Mouse (Mus musculus): Measurements from ENCODE around the gene 5730522E02Rik. TPM values are rescaled to one million over a fixed set of nuclear protein-coding genes. Genes with fewer than 3 reads are reported as not detected.

The 5730522E02Rik gene
- total RNA-seq, 1 experiment from 2014 or later = not detected

DNA sequence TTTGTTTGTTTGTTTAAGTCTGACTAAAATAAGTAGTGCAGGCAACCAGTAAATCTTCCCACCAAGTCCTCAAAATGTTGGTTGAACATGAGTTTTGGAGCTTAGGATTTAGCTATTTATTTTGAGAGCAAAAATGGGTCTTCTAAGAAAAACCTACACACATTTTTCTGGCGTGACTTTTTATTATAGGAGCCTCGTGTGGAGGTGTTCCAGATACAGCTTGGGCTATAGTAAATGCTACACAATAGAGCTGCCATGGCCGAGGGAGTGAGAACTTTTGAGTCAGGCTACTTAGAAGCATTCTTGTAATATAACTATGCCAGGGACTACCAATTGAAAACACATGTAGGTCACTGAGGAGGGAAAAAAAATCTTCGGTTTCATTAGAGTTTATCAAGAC is 540.5 kb downstream of the 5730522E02Rik start:
- no peak for DNase-seq

DNA sequence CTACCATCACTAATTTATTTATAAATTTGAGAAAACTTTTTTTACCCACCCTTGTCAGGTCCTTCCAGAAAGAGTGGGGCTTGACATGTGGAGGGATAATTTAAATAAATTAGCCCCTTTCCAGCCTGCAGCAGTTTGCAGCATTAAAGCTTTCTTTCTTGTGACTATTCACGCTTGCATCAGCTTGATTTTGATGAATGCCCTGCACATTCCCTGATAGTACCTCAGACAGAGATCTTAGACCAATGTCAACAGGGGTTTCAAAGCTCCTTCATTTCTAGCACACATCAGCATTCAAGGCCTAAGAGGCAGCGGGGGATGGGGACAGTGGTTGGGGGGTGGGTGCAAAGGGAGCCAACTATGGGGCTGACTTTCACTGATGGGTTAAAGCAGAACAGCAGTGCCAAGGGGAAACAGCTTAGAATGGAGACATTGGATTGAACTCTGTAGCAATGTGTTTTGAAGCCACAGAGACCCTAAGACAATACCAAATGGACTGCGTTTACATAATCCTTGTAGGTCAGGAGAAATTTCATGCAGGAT is 545.9 kb downstream of the 5730522E02Rik start:
- no peak for DNase-seq

DNA sequence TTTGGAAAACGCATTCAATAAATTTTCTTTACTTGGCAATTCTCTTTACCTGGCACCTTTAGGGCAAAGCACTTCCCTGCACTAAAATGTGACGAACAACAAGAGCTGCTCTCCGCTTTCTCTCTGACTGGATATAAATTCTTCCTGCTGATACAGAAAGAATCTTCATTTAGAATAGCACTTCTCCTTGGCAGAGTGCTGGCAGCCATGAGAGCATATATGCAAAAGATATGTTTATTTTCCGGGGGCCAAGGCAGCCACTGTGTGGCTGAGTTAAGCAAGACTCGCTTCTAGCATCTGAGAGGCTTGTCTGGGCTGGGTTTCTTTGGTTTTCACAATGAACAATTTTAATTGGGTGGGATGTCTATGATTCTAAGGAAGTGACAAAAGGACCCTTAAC is 564.3 kb downstream of the 5730522E02Rik start:
- no peak for DNase-seq

DNA sequence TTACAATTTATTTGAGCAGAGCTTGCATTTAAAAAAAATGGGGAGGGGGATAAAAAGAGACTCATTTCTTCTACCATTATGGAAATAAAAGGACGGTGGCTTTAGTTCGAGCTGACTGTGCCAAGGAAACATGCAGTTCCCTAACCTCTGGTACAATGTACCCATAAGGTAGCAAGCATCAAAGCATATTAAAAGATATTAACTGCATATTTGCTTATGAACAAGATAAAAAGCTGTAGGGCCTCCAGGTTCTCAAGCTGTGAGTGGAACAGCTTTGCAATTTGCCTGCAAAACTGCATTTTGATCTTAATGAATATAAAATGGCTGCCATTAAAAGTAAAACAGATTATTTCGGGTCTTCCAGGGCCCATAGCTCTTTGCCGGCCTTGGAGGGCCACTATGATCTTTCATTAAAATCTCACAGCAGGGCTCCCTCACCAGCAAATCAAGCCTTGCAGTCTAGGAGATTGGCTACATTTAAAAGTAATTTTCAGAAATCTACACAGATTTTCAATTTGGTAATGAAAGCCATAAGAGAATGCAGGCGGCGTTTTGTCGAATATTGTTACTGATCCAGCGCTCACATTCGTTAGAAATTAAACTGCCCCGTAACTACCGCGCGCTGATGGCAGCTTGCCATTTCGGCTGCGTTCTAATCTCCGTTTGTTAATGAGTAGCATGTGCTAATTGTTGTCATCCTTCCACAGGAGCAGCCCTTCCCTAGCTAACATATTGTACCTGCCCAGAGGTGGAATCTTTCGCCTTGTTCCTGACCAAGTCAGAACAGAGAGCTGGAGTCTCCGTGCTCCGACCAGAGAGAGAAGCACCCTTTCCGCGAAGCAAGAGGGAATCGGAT is 565.6 kb downstream of the 5730522E02Rik start:
- DNase-seq = no peak

DNA sequence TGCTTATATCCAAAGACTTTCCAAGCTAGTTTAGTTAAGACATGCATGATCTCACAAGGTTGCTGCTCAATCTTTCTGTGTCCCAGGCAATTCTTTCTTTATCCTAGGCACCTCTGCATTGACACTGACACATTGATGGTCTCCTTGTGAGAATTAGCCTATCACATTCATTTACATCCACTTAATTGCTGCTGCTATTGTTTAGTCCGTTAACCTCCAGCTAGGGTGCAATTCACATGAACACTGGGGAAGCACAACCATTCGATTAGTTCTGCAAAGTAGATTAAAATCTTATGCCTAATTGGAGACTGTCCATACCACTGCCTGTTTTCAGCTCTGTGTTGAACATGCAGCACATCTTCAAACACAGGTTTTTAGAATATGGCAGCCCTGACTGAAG is 603.7 kb downstream of the 5730522E02Rik start:
- no peak for DNase-seq

DNA sequence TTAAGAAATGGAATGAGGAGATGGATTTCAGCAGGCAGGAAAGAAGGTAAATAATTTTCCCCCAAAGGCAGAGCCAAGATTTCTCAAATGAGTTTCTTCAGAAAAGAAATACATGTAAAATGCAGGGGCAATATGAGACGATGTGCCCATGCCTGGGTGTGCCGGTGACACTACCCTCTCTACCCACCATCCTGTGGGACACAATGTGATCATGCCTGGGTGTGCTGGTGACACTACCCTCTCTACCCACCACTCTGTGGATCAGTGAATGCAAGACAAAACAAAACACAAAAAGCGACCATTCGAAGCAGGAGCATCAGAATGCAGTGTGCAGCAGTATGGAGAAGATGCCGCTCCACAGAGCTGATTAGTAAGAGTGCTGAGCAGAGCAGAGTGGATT is 610.5 kb downstream of the 5730522E02Rik start:
- DNase-seq = no peak

DNA sequence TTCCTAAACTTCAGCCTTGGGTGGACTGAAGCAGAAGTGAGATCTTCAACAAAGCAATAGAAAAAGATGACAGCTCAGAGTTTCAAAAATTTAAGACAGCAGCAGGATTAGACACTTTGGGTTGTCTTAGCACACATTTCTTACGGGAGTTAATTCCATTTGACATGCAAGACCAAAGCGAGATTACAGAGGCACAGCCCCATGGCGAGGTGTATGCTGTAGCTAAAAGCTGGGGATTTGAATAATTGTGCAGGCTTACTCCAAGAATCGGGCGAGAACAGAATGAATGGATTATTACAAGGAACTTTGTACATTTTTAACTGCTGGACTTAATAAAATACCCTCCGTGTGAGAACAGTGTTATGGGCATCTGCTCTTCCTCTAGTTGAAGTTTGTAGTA is 615.3 kb downstream of the 5730522E02Rik start:
- DNase-seq = no peak

DNA sequence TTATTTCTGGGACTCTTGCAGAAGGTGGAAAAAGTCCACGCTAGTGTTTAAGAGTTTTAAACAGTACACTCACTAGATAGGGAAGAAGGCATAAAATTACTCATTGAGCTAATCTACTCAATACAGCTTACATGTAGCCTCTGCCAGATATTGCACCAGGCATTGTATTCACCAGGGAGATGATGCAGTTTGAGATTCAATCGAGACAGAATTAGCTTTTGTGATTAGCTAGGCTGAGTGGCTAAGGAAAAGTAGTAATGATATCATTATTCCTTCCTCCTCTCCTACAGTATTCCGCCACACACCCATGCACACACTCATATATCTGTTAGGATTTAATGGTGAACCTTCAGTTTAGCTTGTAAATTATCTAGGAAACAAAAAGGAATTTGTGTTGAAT is 615.8 kb downstream of the 5730522E02Rik start:
- DNase-seq = no peak

DNA sequence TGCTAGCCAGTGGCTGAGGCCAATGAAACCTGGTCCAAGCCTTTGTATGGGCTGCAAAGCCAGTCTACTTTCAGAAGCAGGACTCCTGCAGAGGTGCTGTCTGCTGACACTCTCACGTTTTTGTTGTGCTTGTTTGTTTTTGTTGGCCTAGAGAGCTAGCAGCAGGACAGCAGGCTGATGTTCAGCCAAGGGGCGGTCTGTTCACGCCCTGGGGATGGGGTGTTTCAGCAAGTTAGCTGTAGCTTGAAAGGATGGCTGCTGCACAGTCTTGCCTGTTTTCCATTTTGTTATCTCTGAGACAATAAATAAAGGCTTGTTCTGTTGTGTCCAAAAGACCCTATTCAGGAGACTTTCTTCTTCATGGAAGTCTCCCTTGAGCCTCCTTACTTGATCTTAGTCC is 618.3 kb downstream of the 5730522E02Rik start:
- DNase-seq = no peak

DNA sequence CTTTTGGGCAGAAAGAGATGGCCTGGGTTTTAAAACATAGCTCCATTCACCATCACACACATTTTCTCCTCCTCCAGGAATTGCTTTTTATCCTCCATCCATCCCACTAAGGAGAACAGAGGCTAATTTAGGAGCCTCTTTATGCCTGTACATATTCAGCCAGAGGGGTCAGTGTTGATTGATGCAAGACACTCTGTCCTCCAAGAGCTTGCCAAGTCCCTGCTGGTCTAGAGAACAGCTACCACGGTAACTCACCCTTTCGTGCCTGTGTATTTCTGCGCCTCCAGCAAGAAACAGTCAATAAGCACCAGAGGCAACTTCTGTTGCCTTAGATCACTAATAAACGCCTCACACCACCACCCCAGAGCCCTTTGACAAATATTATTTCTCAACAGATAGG is 620.3 kb downstream of the 5730522E02Rik start:
- DNase-seq = no peak

DNA sequence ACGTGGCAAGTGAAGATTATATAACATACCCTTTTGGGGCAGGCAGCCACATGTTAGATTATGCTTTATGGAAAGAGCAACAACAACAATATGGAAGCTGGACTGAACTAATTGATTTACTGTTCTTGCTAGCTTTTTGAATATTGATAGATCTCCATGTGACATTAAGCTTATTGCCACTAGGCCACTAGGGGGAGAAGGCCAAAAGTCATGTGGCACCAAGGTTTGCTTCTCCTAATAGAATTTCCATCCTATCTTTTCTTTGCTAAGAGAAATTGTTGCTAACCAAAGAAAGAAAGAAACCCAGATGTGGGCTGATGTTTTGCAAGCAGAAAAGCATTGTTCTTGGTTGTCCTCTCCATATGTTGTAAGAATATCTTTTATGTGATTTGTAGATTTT is 621.1 kb downstream of the 5730522E02Rik start:
- no peak for DNase-seq

DNA sequence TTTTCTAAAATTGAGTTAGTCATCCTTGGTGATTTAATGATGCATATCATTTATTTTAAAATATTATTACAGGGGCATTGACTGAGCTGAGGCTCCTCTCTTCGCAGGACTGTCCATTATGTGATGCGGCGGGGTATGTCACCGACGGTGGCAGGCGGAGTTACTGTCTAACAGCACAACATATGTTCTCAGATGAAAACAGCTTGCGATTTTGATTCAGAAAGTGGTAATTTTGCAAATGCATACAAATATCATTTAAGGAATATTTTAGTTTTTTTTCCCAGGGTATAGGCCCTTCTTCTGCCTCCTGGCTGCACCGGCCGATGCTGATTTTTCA is 636.5 kb downstream of the 5730522E02Rik start:
- DNase-seq = no peak

DNA sequence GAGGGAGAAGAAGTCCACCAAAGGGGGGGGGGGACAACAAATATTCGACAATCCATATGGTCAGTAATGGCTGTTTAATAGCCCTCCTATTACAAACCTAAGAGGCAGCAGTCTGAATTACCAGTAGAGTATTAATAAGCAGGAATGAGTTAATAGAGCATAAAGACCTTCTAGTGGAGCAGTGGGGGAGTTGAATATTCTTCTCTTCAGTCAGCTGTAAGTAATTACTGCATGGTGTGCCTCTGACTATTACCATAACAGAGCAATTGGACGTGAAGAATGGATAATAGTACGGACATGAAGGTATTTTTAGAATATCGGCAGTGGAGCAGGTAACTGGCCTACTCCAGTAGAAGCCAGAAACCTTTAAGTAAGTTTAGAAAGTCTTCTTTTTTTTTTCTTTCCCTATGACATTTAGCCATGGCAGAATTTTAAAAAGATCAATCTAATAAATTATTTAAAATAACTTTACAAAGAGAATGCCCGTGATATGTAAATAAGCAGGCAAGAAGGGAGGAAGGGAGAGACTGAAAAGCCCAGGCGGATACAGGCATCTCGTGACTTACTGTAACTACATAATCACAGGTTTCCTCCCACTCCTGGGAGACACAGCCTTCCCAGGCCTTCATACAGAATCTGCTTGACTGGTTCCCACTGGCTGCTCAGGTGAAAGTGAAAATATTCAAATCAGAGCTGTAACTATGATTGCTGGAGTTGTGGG is 637.0 kb downstream of the 5730522E02Rik start:
- DNase-seq = no peak

DNA sequence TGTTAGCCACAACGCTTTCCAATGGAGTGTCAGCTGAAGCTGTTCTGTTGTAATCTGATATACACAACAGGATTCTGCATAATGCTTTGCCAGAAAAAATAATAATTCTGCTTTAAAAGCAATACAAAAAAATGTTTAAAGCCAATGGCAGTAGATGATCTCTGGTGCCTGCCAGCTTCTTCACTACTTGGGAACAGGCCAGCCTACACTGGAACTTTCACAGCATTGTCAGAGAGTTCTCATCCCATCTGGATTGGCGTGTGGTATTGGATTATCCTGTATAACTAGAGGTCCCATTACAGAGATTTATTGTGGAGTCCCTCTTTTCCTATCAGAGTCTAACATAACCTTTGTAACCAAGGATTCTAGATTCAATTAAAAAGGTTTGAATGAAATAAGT is 639.2 kb downstream of the 5730522E02Rik start:
- DNase-seq = no peak

Small RNA genes within 50 kb of the gene (microRNA-seq; reads per million reads assigned to microRNA genes)
- gene Mir6372 = 0 reads per million in 2 experiments

Other genes with a start within 250 kb of the 5730522E02Rik start
- gene Fancl, start 175.4 kb upstream of the 5730522E02Rik start, total RNA-seq (2021) = 12.5 and 13.3 TPM in 2 replicates

Data from adrenal gland, postnatal 14 days (tissue).